ENCODE assay signal across 7 mouse cellular contexts in the genomic region with DNA sequence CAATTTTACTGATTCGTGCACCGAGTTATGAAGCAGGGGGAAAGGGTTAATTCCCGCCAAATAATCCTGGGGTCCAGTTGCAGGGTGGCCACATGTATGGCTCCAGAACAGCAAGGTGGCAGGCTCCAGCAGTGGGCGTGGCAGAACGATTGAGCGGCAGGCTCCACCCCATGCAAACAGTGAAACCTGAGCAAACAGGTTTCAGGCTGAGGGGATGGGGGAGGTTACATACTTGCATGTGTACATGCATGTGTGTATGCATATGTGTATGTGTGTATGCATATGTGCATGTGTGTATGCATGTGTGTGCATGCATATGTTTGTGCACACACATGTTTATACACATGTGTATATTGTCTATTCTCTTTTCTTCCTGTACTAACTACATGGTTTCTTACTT. TPM values are rescaled to one million over a fixed set of nuclear protein-coding genes. Genes with fewer than 3 reads are reported as not detected.
DNase-seq lines count a peak whose midpoint lies in the region; ATAC-seq and TF ChIP-seq lines count a peak whose summit lies in the region.
"Not testable (repeated sequence)": the region's sequence is repeated elsewhere in the genome, so short reads cannot be mapped to it uniquely, and the experiment has no call there.

No protein-coding gene starts in this region.

- TF ChIP-seq CTCF in kidney, postnatal 0 days (IDR thresholded peaks at IDR 0.05; ENCODE audit: low read depth), result peak; percentile 18; the same call in 1 of the 2 replicates
- TF ChIP-seq CTCF in liver, postnatal 0 days (IDR thresholded peaks at IDR 0.05; ENCODE audit: low read depth); small intestine, adult 2 months (IDR thresholded peaks at IDR 0.05; ENCODE audit: extremely low read depth, insufficient read length, insufficient replicate concordance, low read depth, low read length): not testable (repeated sequence)

- not testable (repeated sequence) for TF ChIP-seq EP300 in liver, postnatal 0 days (IDR thresholded peaks at IDR 0.05; ENCODE audit: low read depth)

- not testable (repeated sequence) for H3K9me3 ChIP-seq in embryonic facial prominence, embryonic 15.5 days (replicated peaks); heart, embryonic 11.5 days (replicated peaks; ENCODE audit: control insufficient read depth, low read length); hindbrain, embryonic 14.5 days (ENCODE audit: control insufficient read depth, low read length); kidney, postnatal 0 days (replicated peaks; ENCODE audit: low read length); liver, postnatal 0 days (ENCODE audit: low read length); midbrain, embryonic 14.5 days (ENCODE audit: control insufficient read depth, low read length)

- peaks cover 16% of the 10 kb centered on the region for H3K4me1 ChIP-seq in embryonic facial prominence, embryonic 15.5 days
- H3K4me1 ChIP-seq in heart, embryonic 11.5 days (ENCODE audit: control insufficient read depth, insufficient read depth, low read length); kidney, postnatal 0 days (replicated peaks; ENCODE audit: insufficient read depth, low read length); liver, postnatal 0 days (ENCODE audit: insufficient read depth): not testable (repeated sequence)
- H3K4me1 ChIP-seq in hindbrain, embryonic 14.5 days (replicated peaks; ENCODE audit: control insufficient read depth, insufficient read depth, low read length), result peaks cover 17% of the 10 kb centered on the region
- peaks cover 13% of the 10 kb centered on the region; the same call in 1 of the 2 replicates for H3K4me1 ChIP-seq in midbrain, embryonic 14.5 days (ENCODE audit: control insufficient read depth, insufficient read depth, low read length)
- peaks cover 12% of the 10 kb centered on the region; the same call in 1 of the 2 replicates for H3K4me1 ChIP-seq in small intestine, adult 2 months (ENCODE audit: control insufficient read depth, insufficient read depth, insufficient read length, low read length)

- not testable (repeated sequence) for DNase-seq in hindbrain, embryonic 14.5 days (ENCODE audit: low spot score); kidney, postnatal 0 days (ENCODE audit: low spot score); liver, postnatal 0 days; midbrain, embryonic 14.5 days

- not testable (repeated sequence) for H3K36me3 ChIP-seq in embryonic facial prominence, embryonic 15.5 days; heart, embryonic 11.5 days (ENCODE audit: control insufficient read depth, insufficient read depth, low read length); hindbrain, embryonic 14.5 days (replicated peaks; ENCODE audit: control insufficient read depth, insufficient read depth); kidney, postnatal 0 days (ENCODE audit: insufficient read depth, low read length); liver, postnatal 0 days (replicated peaks; ENCODE audit: insufficient read depth, low read length); midbrain, embryonic 14.5 days (ENCODE audit: control insufficient read depth, insufficient read depth, low read length); small intestine, adult 2 months (ENCODE audit: control insufficient read depth, insufficient read depth, low read length)

- 6% methylated on average over 6 of the region's 6 CpGs for WGBS in embryonic facial prominence, embryonic 15.5 days
- 9% methylated on average over 6 of the region's 6 CpGs for WGBS in heart, embryonic 11.5 days (ENCODE audit: insufficient replicate concordance)
- 12% methylated on average over 6 of the region's 6 CpGs for WGBS in hindbrain, embryonic 14.5 days
- WGBS in kidney, postnatal 0 days, result 9% methylated on average over 6 of the region's 6 CpGs
- 5% methylated on average over 6 of the region's 6 CpGs for WGBS in liver, postnatal 0 days (ENCODE audit: insufficient replicate concordance)
- WGBS in midbrain, embryonic 14.5 days, result 12% methylated on average over 6 of the region's 6 CpGs
- WGBS in small intestine, adult 2 months, result 3% methylated on average over 6 of the region's 6 CpGs

- peak overlapping the region; percentile 37 for H3K4me2 ChIP-seq in embryonic facial prominence, embryonic 15.5 days (replicated peaks)
- peak overlapping the region; percentile 72 for H3K4me2 ChIP-seq in heart, embryonic 11.5 days
- peak overlapping the region; percentile 38 for H3K4me2 ChIP-seq in hindbrain, embryonic 14.5 days (replicated peaks)
- peak overlapping the region; percentile 35 for H3K4me2 ChIP-seq in kidney, postnatal 0 days (ENCODE audit: low read length)
- H3K4me2 ChIP-seq in liver, postnatal 0 days (ENCODE audit: low read depth, low read length), result peak overlapping the region; percentile 32; the same call in 1 of the 2 replicates
- H3K4me2 ChIP-seq in midbrain, embryonic 14.5 days (ENCODE audit: low read length), result peak overlapping the region; percentile 30

- not testable (repeated sequence) for H3K27ac ChIP-seq in embryonic facial prominence, embryonic 15.5 days (replicated peaks); heart, embryonic 11.5 days (ENCODE audit: low read depth, low read length); hindbrain, embryonic 14.5 days; kidney, postnatal 0 days; liver, postnatal 0 days (ENCODE audit: low read depth); midbrain, embryonic 14.5 days (replicated peaks; ENCODE audit: low read depth, low read length); small intestine, adult 2 months (ENCODE audit: insufficient read depth, low read depth, low read length)

- not testable (repeated sequence) for H3K27me3 ChIP-seq in embryonic facial prominence, embryonic 15.5 days; heart, embryonic 11.5 days (ENCODE audit: control insufficient read depth, insufficient read depth, low read length); hindbrain, embryonic 14.5 days (ENCODE audit: control insufficient read depth, insufficient read depth, low read length); kidney, postnatal 0 days (ENCODE audit: insufficient read depth, low read length); liver, postnatal 0 days (ENCODE audit: insufficient read depth, low read length); midbrain, embryonic 14.5 days (ENCODE audit: control insufficient read depth, insufficient read depth, low read length); small intestine, adult 2 months (ENCODE audit: control insufficient read depth, insufficient read depth, low read length)

- TF ChIP-seq POLR2A in small intestine, adult 2 months (IDR thresholded peaks at IDR 0.05; ENCODE audit: low read depth, low read length), result not testable (repeated sequence)

- peak overlapping the region; percentile 26; the same call in 1 of the 2 replicates for H3K4me3 ChIP-seq in embryonic facial prominence, embryonic 15.5 days (replicated peaks)
- peak overlapping the region; percentile 14; the same call in 1 of the 2 replicates for H3K4me3 ChIP-seq in heart, embryonic 11.5 days (ENCODE audit: low read depth, low read length)
- not testable (repeated sequence) for H3K4me3 ChIP-seq in hindbrain, embryonic 14.5 days (replicated peaks; ENCODE audit: low read length); kidney, postnatal 0 days (replicated peaks; ENCODE audit: low read depth, low read length); liver, postnatal 0 days (ENCODE audit: low read depth, low read length); midbrain, embryonic 14.5 days (replicated peaks; ENCODE audit: low read depth, low read length)
- H3K4me3 ChIP-seq in small intestine, adult 2 months (ENCODE audit: low read depth, low read length), result peak overlapping the region; percentile 14; the same call in 1 of the 2 replicates

- ATAC-seq in embryonic facial prominence, embryonic 15.5 days (ENCODE audit: insufficient number of reproducible peaks, low FRiP score, low TSS enrichment, low read depth), result peak; percentile 40; the same call in 1 of the 2 replicates
- not testable (repeated sequence) for ATAC-seq in heart, embryonic 11.5 days (replicated peaks; ENCODE audit: insufficient number of reproducible peaks, low FRiP score, low TSS enrichment); hindbrain, embryonic 14.5 days (ENCODE audit: low FRiP score); midbrain, embryonic 14.5 days (ENCODE audit: low FRiP score, low TSS enrichment)
- ATAC-seq in kidney, postnatal 0 days (replicated peaks; ENCODE audit: low FRiP score, low read depth), result peak; percentile 49; the same call in 1 of the 2 replicates
- 0 out of 2 replicates have a peak, but pooled peaks have one; percentile 29 for ATAC-seq in liver, postnatal 0 days

- not testable (repeated sequence) for H3K9ac ChIP-seq in embryonic facial prominence, embryonic 15.5 days; heart, embryonic 11.5 days (ENCODE audit: low read depth, low read length); hindbrain, embryonic 14.5 days; kidney, postnatal 0 days (ENCODE audit: low read depth, low read length); liver, postnatal 0 days (replicated peaks); midbrain, embryonic 14.5 days (replicated peaks; ENCODE audit: low read length)

RNA-seq across cellular contexts. Expression of gene Epb41l3, which starts 46.9 kb away (rescaled TPM):
- 118 and 125 TPM in 2 replicates for polyA plus RNA-seq in embryonic facial prominence, embryonic 15.5 days (2015; fragmentation: Nextera tagmentation; extraction: Ambion mirVana)
- polyA plus RNA-seq in heart, embryonic 11.5 days (2014; fragmentation: Nextera tagmentation; extraction: Ambion mirVana), result 118 and 139 TPM in 2 replicates
- polyA plus RNA-seq in hindbrain, embryonic 14.5 days (2014; fragmentation: Nextera tagmentation; extraction: Ambion mirVana), result 108 and 119 TPM in 2 replicates
- polyA plus RNA-seq in kidney, postnatal 0 days (2015; fragmentation: Nextera tagmentation; extraction: Ambion mirVana), result 13.3 and 14.0 TPM in 2 replicates
- 4.5 and 4.9 TPM in 2 replicates for polyA plus RNA-seq in liver, postnatal 0 days (2015; fragmentation: Nextera tagmentation; extraction: Ambion mirVana)
- polyA plus RNA-seq in midbrain, embryonic 14.5 days (2014; fragmentation: Nextera tagmentation; extraction: Ambion mirVana), result 47.3 and 63.4 TPM in 2 replicates
- 38.1 and 176 TPM in 2 replicates for polyA plus RNA-seq in small intestine, adult 2 months (2012; rRNA removed)
